Mouse (Mus musculus) heart, embryonic 15.5 days (tissue): Measurements from ENCODE around the gene D130043K22Rik. TPM values are rescaled to one million over a fixed set of nuclear protein-coding genes. Genes with fewer than 3 reads are reported as not detected.

Experiments
- ATAC-seq: fragments of 200-750 bp; cut with Nextera tagmentation; replicated peaks from 2 replicates; pipeline ENCODE4 v1.8.0; 2017; ENCODE audit warnings: low read depth, moderate TSS enrichment; ENCODE audit not compliant: insufficient number of reproducible peaks, insufficient read depth, low FRiP score
- H3K27ac ChIP-seq: fragments of 300-500 bp; sonication (generic); 2 replicates; pipeline ENCODE4 v1.5.1; 2015; ENCODE audit warnings: mild to moderate bottlenecking, inconsistent platforms
- H3K27me3 ChIP-seq: fragments of 300-500 bp; sonication (generic); 2 replicates; pipeline ENCODE4 v1.6.1; 2015; ENCODE audit warnings: inconsistent platforms
- H3K36me3 ChIP-seq: fragments of 300-500 bp; sonication (generic); 2 replicates; pipeline ENCODE4 v1.6.1; 2015; ENCODE audit warnings: mild to moderate bottlenecking, inconsistent platforms
- H3K4me1 ChIP-seq: fragments of 300-500 bp; sonication (generic); replicated peaks from 2 replicates; pipeline ENCODE4 v1.6.1; 2015; ENCODE audit warnings: inconsistent platforms
- H3K4me2 ChIP-seq: fragments of 300-500 bp; sonication (generic); 2 replicates; pipeline ENCODE4 v1.6.1; 2015; ENCODE audit warnings: inconsistent platforms, mild to moderate bottlenecking, moderate library complexity
- H3K4me3 ChIP-seq: fragments of 300-500 bp; sonication (generic); 2 replicates; pipeline ENCODE4 v1.5.1; 2015; ENCODE audit warnings: mild to moderate bottlenecking, inconsistent platforms
- H3K9ac ChIP-seq: fragments of 300-500 bp; sonication (generic); 2 replicates; pipeline ENCODE4 v1.6.1; 2015; ENCODE audit warnings: mild to moderate bottlenecking, inconsistent platforms
- H3K9me3 ChIP-seq: fragments of 300-500 bp; sonication (generic); replicated peaks from 2 replicates; pipeline ENCODE4 v1.6.1; 2016; ENCODE audit warnings: inconsistent platforms
- WGBS: fragments of 180-500 bp; shearing (Covaris S2); methylation state at CpG from one replicate; pipeline ENCODE4 v1.1.7; 2015; ENCODE audit warnings: mixed read lengths; 5-methylcytosine and 5-hydroxymethylcytosine counted together
- polyA plus RNA-seq: library from polyadenylated mRNA; unstranded; fragments of >200 nt; fragmentation: Nextera tagmentation; extraction: Ambion mirVana; gene quantifications from 2 replicates; pipeline ENCODE4 v1.2.1, GENCODE M21; 2015

Gene D130043K22Rik
- polyA plus RNA-seq, 1 experiment from 2014 or later, result 0.03 TPM

- Histone ChIP-seq H3K27me3 (no peaks in the 10 kb centered on the region), H3K9me3 (no peaks in the 10 kb centered on the region), H3K27ac (no peak overlapping the region), H3K4me2 (no peak overlapping the region), H3K4me3 (no peak overlapping the region), H3K36me3 (no peaks in the 10 kb centered on the region), H3K9ac (no peak overlapping the region), H3K4me1 (peaks cover 17% of the 10 kb centered on the region)
- ATAC-seq, result no peak
- 83% methylated on average over 7 of the region's 7 CpGs for WGBS
Observed at GRCm38 (mm10) chr13:24933199-24933598, 88.3 kb downstream of the D130043K22Rik start.

GRCm38 (mm10) chr13:24936772-24937107 is 91.8 kb downstream of the D130043K22Rik start:
- no peak for ATAC-seq
- Histone ChIP-seq H3K9ac (peak overlapping the region; percentile 90), H3K27me3 (no peaks in the 10 kb centered on the region), H3K36me3 (no peaks in the 10 kb centered on the region), H3K9me3 (no peaks in the 10 kb centered on the region), H3K4me1 (peaks cover 18% of the 10 kb centered on the region), H3K4me2 (peak overlapping the region; percentile 70), H3K4me3 (peak overlapping the region; percentile 68), H3K27ac (peak overlapping the region; percentile 80)
- 36% methylated on average over 5 of the region's 5 CpGs for WGBS

GRCm38 (mm10) chr13:24937108-24937838 is 92.3 kb downstream of the D130043K22Rik start, which contains the start of gene Aldh5a1:
TSS of gene Aldh5a1 (minus strand) at chr13:24937661.
- no peaks in the 10 kb centered on the region for H3K36me3 ChIP-seq
- peak within 1 kb of the TSS; percentile 80 for H3K27ac ChIP-seq
- WGBS, result under 1% methylated on average over 73 of the region's 75 CpGs
- H3K27me3 ChIP-seq, result no peaks in the 10 kb centered on the region
- peak within 1 kb of the TSS; percentile 70 for H3K4me2 ChIP-seq
- H3K9me3 ChIP-seq, result no peaks in the 10 kb centered on the region
- peak within 1 kb of the TSS; percentile 90 for H3K9ac ChIP-seq
- ATAC-seq, result peak; percentile 88
- peaks cover 15% of the 10 kb centered on the region for H3K4me1 ChIP-seq
- H3K4me3 ChIP-seq, result peak within 1 kb of the TSS; percentile 68

GRCm38 (mm10) chr13:24937839-24938166 is 92.9 kb downstream of the D130043K22Rik start:
- Histone ChIP-seq H3K9me3 (no peaks in the 10 kb centered on the region), H3K4me1 (peaks cover 15% of the 10 kb centered on the region), H3K36me3 (no peaks in the 10 kb centered on the region), H3K4me3 (peak overlapping the region; percentile 68), H3K9ac (peak overlapping the region; percentile 90), H3K27ac (peak overlapping the region; percentile 80), H3K27me3 (no peaks in the 10 kb centered on the region), H3K4me2 (peak overlapping the region; percentile 70)
- WGBS, result 16% methylated on average over 12 of the region's 12 CpGs
- ATAC-seq, result no peak

GRCm38 (mm10) chr13:24938683-24939082 is 93.7 kb downstream of the D130043K22Rik start:
- H3K4me1 ChIP-seq, result peaks cover 15% of the 10 kb centered on the region
- ATAC-seq, result no peak
- 19% methylated on average over 9 of the region's 9 CpGs for WGBS
- H3K36me3 ChIP-seq, result no peaks in the 10 kb centered on the region
- H3K4me2 ChIP-seq, result no peak overlapping the region
- no peaks in the 10 kb centered on the region for H3K9me3 ChIP-seq
- H3K27me3 ChIP-seq, result no peaks in the 10 kb centered on the region
- H3K27ac ChIP-seq, result no peak overlapping the region
- no peak overlapping the region for H3K9ac ChIP-seq
- no peak overlapping the region for H3K4me3 ChIP-seq

- WGBS, result 83% methylated on average over 9 of the region's 9 CpGs
Observed at GRCm38 (mm10) chr13:24939472-24939871, 94.5 kb downstream of the D130043K22Rik start.

GRCm38 (mm10) chr13:24942512-24943282 is 97.8 kb downstream of the D130043K22Rik start, which contains the start of gene Gpld1:
TSS of gene Gpld1 (plus strand) at chr13:24943152.
- Histone ChIP-seq H3K4me2 (no peak within 1 kb of the TSS), H3K27me3 (no peaks in the 10 kb centered on the region), H3K9ac (no peak within 1 kb of the TSS), H3K36me3 (no peaks in the 10 kb centered on the region), H3K4me3 (no peak within 1 kb of the TSS), H3K9me3 (no peaks in the 10 kb centered on the region), H3K27ac (no peak within 1 kb of the TSS), H3K4me1 (peaks cover 10% of the 10 kb centered on the region)
- 58% methylated on average over 17 of the region's 17 CpGs for WGBS
- ATAC-seq, result no peak

More at GRCm38 (mm10) chr13:24939472-24939871, 94.5 kb downstream of the D130043K22Rik start:
- no peak overlapping the region for H3K9ac ChIP-seq
- H3K9me3 ChIP-seq, result no peaks in the 10 kb centered on the region
- H3K27me3 ChIP-seq, result no peaks in the 10 kb centered on the region
- H3K27ac ChIP-seq, result no peak overlapping the region
- H3K4me2 ChIP-seq, result no peak overlapping the region
- no peaks in the 10 kb centered on the region for H3K36me3 ChIP-seq
- ATAC-seq, result no peak
- peaks cover 15% of the 10 kb centered on the region for H3K4me1 ChIP-seq
- H3K4me3 ChIP-seq, result no peak overlapping the region

GRCm38 (mm10) chr13:24943303-24943702 is 98.4 kb downstream of the D130043K22Rik start:
- no peak for ATAC-seq
- Histone ChIP-seq H3K9ac (no peak overlapping the region), H3K27ac (no peak overlapping the region), H3K4me1 (peaks cover 4% of the 10 kb centered on the region), H3K36me3 (no peaks in the 10 kb centered on the region), H3K4me3 (no peak overlapping the region), H3K9me3 (no peaks in the 10 kb centered on the region), H3K4me2 (no peak overlapping the region), H3K27me3 (no peaks in the 10 kb centered on the region)
- 60% methylated on average over 8 of the region's 8 CpGs for WGBS

GRCm38 (mm10) chr13:24945567-24945966 is 100.6 kb downstream of the D130043K22Rik start:
- no peak overlapping the region for H3K4me3 ChIP-seq
- no peak for ATAC-seq
- 34% methylated on average over 4 of the region's 4 CpGs for WGBS
- no peaks in the 10 kb centered on the region for H3K27me3 ChIP-seq
- H3K9me3 ChIP-seq, result no peaks in the 10 kb centered on the region
- no peaks in the 10 kb centered on the region for H3K36me3 ChIP-seq
- H3K4me1 ChIP-seq, result no peaks in the 10 kb centered on the region
- H3K9ac ChIP-seq, result no peak overlapping the region
- H3K27ac ChIP-seq, result no peak overlapping the region
- H3K4me2 ChIP-seq, result no peak overlapping the region

- no peak for ATAC-seq
- Histone ChIP-seq H3K27me3 (no peaks in the 10 kb centered on the region), H3K4me2 (no peak overlapping the region), H3K27ac (no peak overlapping the region), H3K36me3 (no peaks in the 10 kb centered on the region), H3K9me3 (no peaks in the 10 kb centered on the region), H3K4me3 (no peak overlapping the region), H3K4me1 (0 out of 2 replicates have a peak, but pooled peaks cover 2% of the 10 kb centered on the region), H3K9ac (no peak overlapping the region)
- 72% methylated on average over 5 of the region's 5 CpGs for WGBS
Observed at GRCm38 (mm10) chr13:24947158-24947557, 102.2 kb downstream of the D130043K22Rik start.

- WGBS, result 85% methylated on average over 6 of the region's 6 CpGs
- 0 out of 2 replicates have a peak, but pooled peaks cover 2% of the 10 kb centered on the region for H3K4me1 ChIP-seq
- H3K9me3 ChIP-seq, result no peaks in the 10 kb centered on the region
- H3K36me3 ChIP-seq, result no peaks in the 10 kb centered on the region
- no peak for ATAC-seq
- H3K27me3 ChIP-seq, result no peaks in the 10 kb centered on the region; the same call in 1 of the 2 replicates
- no peak overlapping the region for H3K27ac ChIP-seq
- H3K4me2 ChIP-seq, result no peak overlapping the region
- no peak overlapping the region for H3K4me3 ChIP-seq
- no peak overlapping the region for H3K9ac ChIP-seq
Observed at GRCm38 (mm10) chr13:24948870-24949269, 103.9 kb downstream of the D130043K22Rik start.
